Mouse (Mus musculus) forebrain, embryonic 14.5 days (tissue): ENCODE results near the gene Fkbpl. TPM values are rescaled to one million over a fixed set of nuclear protein-coding genes. Genes with fewer than 3 reads are reported as not detected.

Experiments
- ATAC-seq: fragments of 200-750 bp; cut with Nextera tagmentation; 2 replicates; pipeline ENCODE4 v1.8.0; 2017; ENCODE audit warnings: mild to moderate bottlenecking, moderate library complexity
- DNase-seq: peaks from one replicate; pipeline ENCODE4 v3.0.0-alpha.2; 2015; ENCODE audit warnings: low spot score
- H3K27ac ChIP-seq: fragments of 300-500 bp; sonication (generic); 2 replicates; pipeline ENCODE4 v1.5.1; 2014; ENCODE audit warnings: low read depth, mild to moderate bottlenecking, control low read depth, low read length, moderate library complexity
- H3K27me3 ChIP-seq: fragments of 300-500 bp; sonication (generic); replicated peaks from 2 replicates; pipeline ENCODE4 v1.6.1; 2014; ENCODE audit warnings: low read length, control low read depth, mixed read lengths; ENCODE audit not compliant: control insufficient read depth, insufficient read depth
- H3K36me3 ChIP-seq: fragments of 300-500 bp; sonication (generic); 2 replicates; pipeline ENCODE4 v1.6.1; 2014; ENCODE audit warnings: low read length, control low read depth; ENCODE audit not compliant: control insufficient read depth, insufficient read depth
- H3K4me1 ChIP-seq: fragments of 300-500 bp; sonication (generic); 2 replicates; pipeline ENCODE4 v1.6.1; 2014; ENCODE audit warnings: antibody characterized with exemption, low read length, control low read depth; ENCODE audit not compliant: control insufficient read depth, insufficient read depth
- H3K4me2 ChIP-seq: fragments of 300-500 bp; sonication (generic); 2 replicates; pipeline ENCODE4 v1.6.1; 2014; ENCODE audit warnings: mild to moderate bottlenecking, control low read depth, low read length
- H3K4me3 ChIP-seq: fragments of 300-500 bp; sonication (generic); 2 replicates; pipeline ENCODE4 v1.5.1; 2014; ENCODE audit warnings: low read depth, low read length, control low read depth
- H3K9ac ChIP-seq: fragments of 300-500 bp; sonication (generic); 2 replicates; pipeline ENCODE4 v1.6.1; 2014; ENCODE audit warnings: mild to moderate bottlenecking, low read length, control low read depth, moderate library complexity
- H3K9me3 ChIP-seq: fragments of 300-500 bp; sonication (generic); replicated peaks from 2 replicates; pipeline ENCODE4 v1.6.1; 2016; ENCODE audit warnings: low read length, control low read depth, mixed read lengths; ENCODE audit not compliant: control insufficient read depth
- WGBS: fragments of 180-500 bp; shearing (Covaris S2); extraction: QIAGEN DNeasy Blood & Tissue Kit; methylation state at CpG from one replicate; pipeline ENCODE4 v1.1.7; 2014; 5-methylcytosine and 5-hydroxymethylcytosine counted together
- polyA plus RNA-seq: library from polyadenylated mRNA; unstranded; fragments of >200 nt; fragmentation: Nextera tagmentation; extraction: Ambion mirVana; gene quantifications from 2 replicates; pipeline ENCODE4 v1.2.1, GENCODE M21; 2014

Gene Fkbpl
- polyA plus RNA-seq, result 12.6 and 14.9 TPM in 2 replicates

DNA sequence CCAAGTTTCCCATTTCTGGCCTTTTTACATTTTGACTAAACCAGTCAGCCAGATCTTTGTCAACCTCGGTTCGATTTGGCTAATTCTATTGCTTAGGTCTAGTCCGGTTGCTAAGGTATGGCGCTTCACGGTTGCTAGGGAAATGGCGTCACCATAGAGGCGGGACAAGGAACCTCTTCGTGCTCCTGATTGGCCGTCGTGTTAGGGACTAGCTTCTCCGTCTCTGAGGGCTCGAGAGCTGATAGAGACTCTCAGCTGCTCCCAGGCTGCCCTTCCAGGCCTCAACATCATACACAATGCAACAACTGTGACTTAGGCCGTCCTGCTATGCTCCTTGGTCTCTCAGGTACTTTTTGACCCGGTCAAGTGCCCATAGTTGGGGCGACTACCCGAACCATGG lies at the start of gene Fkbpl:
Gene Fkbpl, plus strand, starts transcription at position 157 of the 400 bp plus-strand sequence.
- Histone ChIP-seq H3K36me3 (peaks cover 8% of the 10 kb centered on the region), H3K4me2 (peak within 1 kb of the TSS; percentile 73), H3K27ac (peak within 1 kb of the TSS; percentile 49; the same call in 1 of the 2 replicates), H3K4me3 (peak within 1 kb of the TSS; percentile 52), H3K27me3 (no peaks in the 10 kb centered on the region), H3K4me1 (peaks cover 21% of the 10 kb centered on the region), H3K9me3 (no peaks in the 10 kb centered on the region), H3K9ac (peak within 1 kb of the TSS; percentile 71)
- DNase-seq, result peak; percentile 99
- 1% methylated on average over 16 of the region's 16 CpGs for WGBS
- ATAC-seq, result peak; percentile 80

GRCm38 (mm10) chr17:34596098-34596497 lies 48.5 kb upstream of the Fkbpl start:
- peaks cover 35% of the 10 kb centered on the region for H3K36me3 ChIP-seq
- H3K27ac ChIP-seq, result no peak overlapping the region
- no peak for ATAC-seq
- H3K4me2 ChIP-seq, result no peak overlapping the region
- H3K9ac ChIP-seq, result no peak overlapping the region
- H3K4me1 ChIP-seq, result peaks cover 15% of the 10 kb centered on the region
- DNase-seq, result no peak
- H3K9me3 ChIP-seq, result no peaks in the 10 kb centered on the region
- no peaks in the 10 kb centered on the region for H3K27me3 ChIP-seq
- no peak overlapping the region for H3K4me3 ChIP-seq
- WGBS, result 79% methylated on average over 8 of the region's 8 CpGs

- no peaks in the 10 kb centered on the region for H3K9me3 ChIP-seq
- peaks cover 14% of the 10 kb centered on the region for H3K4me1 ChIP-seq
- no peak within 1 kb of the TSS for H3K4me2 ChIP-seq
- no peak within 1 kb of the TSS for H3K4me3 ChIP-seq
- no peak for ATAC-seq
- H3K36me3 ChIP-seq, result peaks cover 46% of the 10 kb centered on the region
- no peak within 1 kb of the TSS for H3K9ac ChIP-seq
- 25% methylated on average over 6 of the region's 6 CpGs for WGBS
- no peak for DNase-seq
- no peak within 1 kb of the TSS for H3K27ac ChIP-seq
- H3K27me3 ChIP-seq, result no peaks in the 10 kb centered on the region
These were observed 46.9 kb upstream of the Fkbpl start, which contains the start of gene Ager for GRCm38 (mm10) chr17:34597566-34598095. TSS of gene Ager (plus strand) at chr17:34597862.

DNA sequence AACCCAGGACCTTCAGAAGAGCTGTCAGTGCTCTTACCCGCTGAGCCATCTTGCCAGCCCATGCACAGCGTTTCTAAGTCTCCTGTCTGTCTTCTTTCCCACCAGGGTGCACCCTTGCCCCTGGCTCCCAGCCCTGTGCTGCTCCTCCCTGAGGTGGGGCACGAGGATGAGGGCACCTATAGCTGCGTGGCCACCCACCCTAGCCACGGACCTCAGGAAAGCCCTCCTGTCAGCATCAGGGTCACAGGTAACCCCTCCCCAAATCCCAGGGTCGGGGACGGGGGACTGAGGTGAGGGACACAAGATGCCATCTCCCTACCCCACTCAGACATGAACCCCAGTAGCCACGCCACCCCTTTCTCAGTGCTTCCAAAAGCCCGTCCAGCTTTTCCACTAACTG lies 44.7 kb upstream of the Fkbpl start:
- ATAC-seq (no peak), DNase-seq (no peak)
- H3K4me3 ChIP-seq, result no peak overlapping the region
- H3K9me3 ChIP-seq, result no peaks in the 10 kb centered on the region
- 70% methylated on average over 9 of the region's 9 CpGs for WGBS
- H3K27ac ChIP-seq, result no peak overlapping the region
- peaks cover 9% of the 10 kb centered on the region for H3K4me1 ChIP-seq
- no peak overlapping the region for H3K9ac ChIP-seq
- H3K27me3 ChIP-seq, result no peaks in the 10 kb centered on the region
- peaks cover 36% of the 10 kb centered on the region for H3K36me3 ChIP-seq
- H3K4me2 ChIP-seq, result no peak overlapping the region

DNA sequence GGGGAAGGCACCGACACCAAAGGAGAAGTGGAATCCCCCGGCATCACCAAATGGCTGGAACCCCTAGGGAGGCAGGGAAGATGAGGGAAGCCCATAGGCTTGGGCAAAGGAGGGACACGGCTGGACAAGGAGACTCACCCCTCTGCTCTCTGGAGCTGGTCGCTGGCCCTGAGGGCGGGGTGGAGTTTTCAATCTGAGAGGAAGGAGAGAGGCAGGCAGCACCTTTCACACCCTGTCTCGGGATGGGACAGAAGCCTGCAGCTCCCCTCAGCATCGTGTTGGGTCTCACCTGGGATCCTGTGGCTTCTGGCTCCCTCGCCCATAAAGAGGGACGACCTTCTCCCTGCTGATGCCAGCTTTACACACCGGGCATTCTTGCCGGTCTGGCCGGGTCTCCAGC lies 42.8 kb upstream of the Fkbpl start:
- Histone ChIP-seq H3K27me3 (no peaks in the 10 kb centered on the region), H3K9ac (no peak overlapping the region), H3K4me2 (peak overlapping the region; percentile 66; the same call in 1 of the 2 replicates), H3K4me3 (no peak overlapping the region), H3K9me3 (no peaks in the 10 kb centered on the region), H3K4me1 (peaks cover 19% of the 10 kb centered on the region), H3K27ac (no peak overlapping the region), H3K36me3 (peaks cover 24% of the 10 kb centered on the region)
- DNase-seq (no peak), ATAC-seq (no peak)
- 90% methylated on average over 12 of the region's 12 CpGs for WGBS

DNA sequence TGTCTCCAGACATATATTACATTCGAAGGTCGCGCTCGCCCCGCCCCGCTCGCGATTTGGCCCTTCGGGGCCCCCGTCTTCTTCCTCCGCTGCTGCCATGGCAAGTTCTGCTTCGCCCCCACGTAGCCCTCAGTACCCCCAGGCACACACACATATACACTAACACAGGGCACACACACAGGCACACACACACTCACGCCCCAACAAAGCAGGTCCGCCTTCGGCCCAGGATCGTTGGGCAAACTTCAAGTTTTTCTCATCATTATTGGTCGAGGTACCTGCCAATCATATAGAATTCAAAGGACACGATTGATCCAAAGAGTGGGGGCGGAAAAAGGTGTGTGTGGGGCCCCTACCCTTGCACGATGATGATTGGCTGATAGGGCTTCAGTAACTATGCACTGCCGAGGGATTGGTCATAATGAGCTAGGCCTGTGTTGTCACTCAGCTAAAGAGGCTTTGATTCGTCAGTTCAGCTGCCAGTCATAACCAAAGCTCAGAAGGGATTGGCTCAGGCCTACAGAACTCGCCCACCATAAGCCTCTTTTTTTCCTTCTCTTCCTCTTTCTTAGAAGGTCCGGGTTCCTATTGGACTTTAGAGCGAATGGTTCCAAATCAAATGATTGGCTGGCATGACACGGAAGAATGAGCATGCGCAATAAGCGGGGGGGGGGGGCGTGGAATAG lies 41.0 kb upstream of the Fkbpl start, which contains the start of gene Rnf5:
Gene Rnf5, minus strand, starts transcription at position 316 of the 686 bp plus-strand sequence.
- peak; percentile 96 for ATAC-seq
- Histone ChIP-seq H3K9me3 (no peaks in the 10 kb centered on the region), H3K4me2 (peak within 1 kb of the TSS; percentile 77), H3K27me3 (no peaks in the 10 kb centered on the region), H3K27ac (peak within 1 kb of the TSS; percentile 85), H3K4me3 (peak within 1 kb of the TSS; percentile 92), H3K4me1 (peaks cover 23% of the 10 kb centered on the region), H3K36me3 (peaks cover 26% of the 10 kb centered on the region), H3K9ac (peak within 1 kb of the TSS; percentile 84)
- DNase-seq, result peak; percentile 100
- WGBS, result under 1% methylated on average over 30 of the region's 30 CpGs

- no peaks in the 10 kb centered on the region for H3K27me3 ChIP-seq
- H3K4me1 ChIP-seq, result peaks cover 23% of the 10 kb centered on the region
- under 1% methylated on average over 35 of the region's 35 CpGs for WGBS
- peaks cover 26% of the 10 kb centered on the region for H3K36me3 ChIP-seq
- no peaks in the 10 kb centered on the region for H3K9me3 ChIP-seq
- peak within 1 kb of the TSS; percentile 92 for H3K4me3 ChIP-seq
- H3K4me2 ChIP-seq, result peak within 1 kb of the TSS; percentile 77
- peak within 1 kb of the TSS; percentile 85 for H3K27ac ChIP-seq
- DNase-seq, result no peak
- peak; percentile 83 for ATAC-seq
- peak within 1 kb of the TSS; percentile 98 for H3K9ac ChIP-seq
These were observed 40.5 kb upstream of the Fkbpl start, which contains the start of gene Agpat1 for GRCm38 (mm10) chr17:34604061-34604508. TSS of gene Agpat1 (plus strand) at chr17:34604262.

DNA sequence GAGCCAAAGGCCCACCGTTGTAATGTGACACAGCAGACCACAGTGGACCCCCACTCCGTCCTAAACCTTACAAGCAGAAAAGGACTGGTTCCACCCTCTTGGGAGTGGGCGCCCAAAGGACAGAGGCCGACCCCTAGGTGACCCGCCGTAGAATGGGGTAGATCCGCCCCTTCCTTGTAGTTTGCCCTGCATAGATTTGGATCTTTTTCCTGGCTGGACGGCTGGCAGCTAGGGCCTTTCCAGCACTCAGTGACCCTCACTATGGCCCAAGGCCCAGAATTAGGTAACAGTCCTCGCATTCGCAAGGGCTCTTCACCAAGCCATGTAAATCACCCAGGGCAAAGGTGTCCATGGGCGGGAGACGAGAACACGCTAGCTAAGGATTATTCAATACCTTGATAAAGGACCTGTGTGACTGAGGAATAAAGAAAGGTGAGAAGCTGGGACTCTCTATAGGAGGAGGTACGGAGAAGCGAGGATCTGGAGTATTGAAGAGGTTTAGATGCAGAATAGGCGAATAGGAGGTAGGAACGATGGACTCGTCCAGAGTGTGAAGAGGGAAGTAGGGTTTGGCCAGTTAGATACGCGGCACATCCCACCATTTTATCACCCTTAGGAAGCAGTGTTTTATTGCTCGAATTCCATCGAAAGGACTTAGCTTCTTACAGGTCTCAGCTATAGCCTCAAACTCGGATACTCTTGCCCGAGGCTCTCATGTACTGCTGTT lies 39.9 kb upstream of the Fkbpl start:
- ATAC-seq, result no peak
- peaks cover 26% of the 10 kb centered on the region for H3K36me3 ChIP-seq
- H3K9ac ChIP-seq, result peak overlapping the region; percentile 98
- no peaks in the 10 kb centered on the region for H3K27me3 ChIP-seq
- peak overlapping the region; percentile 85 for H3K27ac ChIP-seq
- 18% methylated on average over 24 of the region's 24 CpGs for WGBS
- peak overlapping the region; percentile 77 for H3K4me2 ChIP-seq
- H3K9me3 ChIP-seq, result no peaks in the 10 kb centered on the region
- no peak for DNase-seq
- H3K4me1 ChIP-seq, result peaks cover 23% of the 10 kb centered on the region
- H3K4me3 ChIP-seq, result peak overlapping the region; percentile 92
